Mouse (Mus musculus) spleen, adult 2 months (tissue): Measurements from ENCODE around the gene Dmrt1.

ENCODE experiments used
- CTCF ChIP-seq: fragments of 200-500 bp; IDR thresholded peaks from 2 replicates; pipeline ENCODE4 v1.5.1; 2011; ENCODE audit warnings: mild to moderate bottlenecking, inconsistent platforms; ENCODE audit not compliant: insufficient read depth, insufficient read length, insufficient replicate concordance; ENCODE audit errors: extremely low read depth
- POLR2A ChIP-seq: fragments of 200-500 bp; IDR thresholded peaks from 2 replicates; pipeline ENCODE4 v1.6.1; 2011; ENCODE audit warnings: low read depth, low read length, inconsistent platforms

GRCm38 (mm10) chr19:25597717-25598232 lies 92.4 kb downstream of the Dmrt1 start:
- no peak for TF ChIP-seq POLR2A
- TF ChIP-seq CTCF = no peak
